Mouse (Mus musculus): Measurements from ENCODE around the gene Nrtn.

DNA sequence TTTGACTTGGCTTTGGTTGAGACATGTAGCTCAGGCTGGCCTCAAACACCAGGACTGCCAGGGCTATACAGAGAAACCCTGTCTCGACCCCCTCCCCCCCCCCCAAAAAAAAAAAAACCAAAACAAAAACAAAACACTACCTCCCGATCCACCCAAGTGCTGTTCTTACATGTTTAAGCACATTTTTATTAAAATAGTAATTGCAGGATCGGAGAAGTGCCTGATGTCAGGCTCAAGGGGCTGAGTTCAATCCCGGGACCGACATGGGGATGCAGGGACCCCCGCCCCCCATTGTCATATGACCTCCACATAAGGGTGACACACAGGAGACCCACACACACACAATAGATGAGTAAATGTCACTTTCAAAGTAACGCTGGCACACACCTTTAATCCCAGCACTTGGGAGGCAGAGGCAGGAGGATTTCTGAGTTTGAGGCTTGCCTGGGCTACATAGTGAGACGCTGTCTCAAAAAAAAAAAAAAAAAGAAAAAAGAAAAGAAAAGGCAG is 6.5 kb upstream of the Nrtn start:
- TF ChIP-seq POLR2A (IDR thresholded peaks at IDR 0.05; ENCODE audit: low read depth, low read length) (no peak), CTCF (IDR thresholded peaks at IDR 0.05; ENCODE audit: borderline replicate concordance, insufficient read depth, low read length) (no peak)
